Mouse (Mus musculus) c-Kit-positive CD71-positive TER-119-negative erythroid progenitor cells, embryonic 14.5 days (primary cell): ENCODE data around the gene Tfb2m.

ENCODE experiments used
- DNase-seq: peaks from one replicate; pipeline ENCODE4 v3.0.0-alpha.2; 2013; ENCODE audit warnings: low read depth

The Tfb2m gene

GRCm38 (mm10) chr1:179559446-179560194 lies 13.6 kb upstream of the Tfb2m start:
- no peak for DNase-seq

GRCm38 (mm10) chr1:179556921-179557320 lies 10.9 kb upstream of the Tfb2m start:
- DNase-seq = no peak

GRCm38 (mm10) chr1:179553949-179554347 lies 7.9 kb upstream of the Tfb2m start:
- no peak for DNase-seq

GRCm38 (mm10) chr1:179553197-179553948 lies 7.3 kb upstream of the Tfb2m start:
- DNase-seq = no peak

- no peak for DNase-seq
Observed at GRCm38 (mm10) chr1:179552751-179553150, 6.7 kb upstream of the Tfb2m start.

GRCm38 (mm10) chr1:179551921-179552320 lies 5.9 kb upstream of the Tfb2m start:
- DNase-seq = no peak

- DNase-seq = peak; percentile 76
Observed at GRCm38 (mm10) chr1:179551336-179551735, 5.3 kb upstream of the Tfb2m start.

- DNase-seq = no peak
Observed at GRCm38 (mm10) chr1:179548996-179549752, 3.1 kb upstream of the Tfb2m start.

GRCm38 (mm10) chr1:179548220-179548619 lies 2.2 kb upstream of the Tfb2m start:
- no peak for DNase-seq

GRCm38 (mm10) chr1:179547176-179547575 lies 1.1 kb upstream of the Tfb2m start:
- no peak for DNase-seq

- no peak for DNase-seq
Observed at GRCm38 (mm10) chr1:179546551-179546917, 467 bp upstream of the Tfb2m start.

GRCm38 (mm10) chr1:179541502-179541901 lies 4.6 kb downstream of the Tfb2m start:
- no peak for DNase-seq

GRCm38 (mm10) chr1:179539887-179540286 lies 6.2 kb downstream of the Tfb2m start:
- no peak for DNase-seq

- no peak for DNase-seq
Observed at GRCm38 (mm10) chr1:179539054-179539453, 7.0 kb downstream of the Tfb2m start.

- DNase-seq = no peak
Observed at GRCm38 (mm10) chr1:179519901-179520300, 26.2 kb downstream of the Tfb2m start.

- peak; percentile 84 for DNase-seq
Observed at GRCm38 (mm10) chr1:179517713-179518465, 28.2 kb downstream of the Tfb2m start, which contains the start of gene Smyd3. TSS of gene Smyd3 (minus strand) at chr1:179518041.

GRCm38 (mm10) chr1:179516941-179517712 lies 28.9 kb downstream of the Tfb2m start:
- peak; percentile 29 for DNase-seq

GRCm38 (mm10) chr1:179511895-179512294 lies 34.2 kb downstream of the Tfb2m start:
- DNase-seq = no peak

- no peak for DNase-seq
Observed at GRCm38 (mm10) chr1:179510546-179511340, 35.3 kb downstream of the Tfb2m start.
